7 mouse cellular contexts compared by ENCODE assay signal in the genomic region with DNA sequence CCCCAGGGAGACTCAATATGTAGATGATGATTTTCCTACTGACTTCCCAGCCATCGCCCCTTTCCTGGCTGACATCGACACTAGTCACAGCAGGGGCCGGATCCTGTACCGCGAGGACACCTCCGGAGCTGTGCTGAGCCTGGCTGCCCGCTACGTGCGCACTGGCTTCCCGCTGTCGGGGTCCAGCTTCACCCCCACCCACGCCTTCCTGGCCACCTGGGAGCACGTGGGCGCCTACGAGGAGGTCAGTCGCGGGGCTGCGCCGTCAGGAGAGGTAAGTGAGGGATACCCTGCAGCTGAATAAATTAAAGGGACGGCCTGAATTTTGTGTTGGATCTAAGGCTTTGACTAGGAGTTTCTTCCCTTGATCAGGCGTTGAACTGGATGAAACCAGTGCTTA. TPM values are rescaled to one million over a fixed set of nuclear protein-coding genes. Genes with fewer than 3 reads are reported as not detected.
DNase-seq lines count a peak whose midpoint lies in the region; ATAC-seq and TF ChIP-seq lines count a peak whose summit lies in the region.

No protein-coding gene starts in this region.

- no peak overlapping the region for H3K27ac ChIP-seq in bone marrow macrophage, adult 2 months (ENCODE audit: insufficient read depth, low read depth, low read length)
- no peak overlapping the region for H3K27ac ChIP-seq in hindbrain, embryonic 11.5 days (ENCODE audit: low read depth, low read length)
- no peak overlapping the region for H3K27ac ChIP-seq in liver, postnatal 0 days (ENCODE audit: low read depth)

- peak overlapping the region; percentile 15; the same call in 1 of the 2 replicates for H3K4me3 ChIP-seq in bone marrow macrophage, adult 2 months (ENCODE audit: insufficient read depth, low read length)
- H3K4me3 ChIP-seq in hindbrain, embryonic 11.5 days (ENCODE audit: low read depth, low read length), result peak overlapping the region; percentile 49
- peak overlapping the region; percentile 57 for H3K4me3 ChIP-seq in liver, postnatal 0 days (ENCODE audit: low read depth, low read length)

- peaks cover 8% of the 10 kb centered on the region for H3K4me1 ChIP-seq in bone marrow macrophage, adult 2 months (ENCODE audit: control insufficient read depth, insufficient read depth, low read length)
- peaks cover 10% of the 10 kb centered on the region for H3K4me1 ChIP-seq in hindbrain, embryonic 11.5 days (replicated peaks; ENCODE audit: control insufficient read depth, insufficient read depth, low read length)
- peaks cover 20% of the 10 kb centered on the region for H3K4me1 ChIP-seq in liver, postnatal 0 days (ENCODE audit: insufficient read depth)

- H3K27me3 ChIP-seq in hindbrain, embryonic 11.5 days (ENCODE audit: control insufficient read depth, insufficient read depth, low read length), result peaks cover 12% of the 10 kb centered on the region
- peaks cover 4% of the 10 kb centered on the region; the same call in 1 of the 2 replicates for H3K27me3 ChIP-seq in liver, postnatal 0 days (ENCODE audit: insufficient read depth, low read length)

- 3% methylated on average over 21 of the region's 21 CpGs for WGBS in hindbrain, embryonic 11.5 days
- 13% methylated on average over 21 of the region's 21 CpGs for WGBS in liver, postnatal 0 days (ENCODE audit: insufficient replicate concordance)

- no peak overlapping the region; the same call in 1 of the 2 replicates for H3K9ac ChIP-seq in hindbrain, embryonic 11.5 days (ENCODE audit: low read depth, low read length)
- 0 out of 2 replicates have a peak overlapping the region, but pooled peaks have one; percentile 44 for H3K9ac ChIP-seq in liver, postnatal 0 days (replicated peaks)

- TF ChIP-seq POLR2A in bone marrow macrophage, adult 2 months (IDR thresholded peaks at IDR 0.05; ENCODE audit: borderline replicate concordance, low read depth, low read length), result no peak

- TF ChIP-seq CTCF in bone marrow macrophage, adult 2 months (IDR thresholded peaks at IDR 0.05; ENCODE audit: low read depth, low read length), result no peak
- TF ChIP-seq CTCF in liver, postnatal 0 days (IDR thresholded peaks at IDR 0.05; ENCODE audit: low read depth), result no peak

- ATAC-seq in hindbrain, embryonic 11.5 days (ENCODE audit: low FRiP score), result 0 out of 2 replicates have a peak, but pooled peaks have one; percentile 13
- ATAC-seq in liver, postnatal 0 days, result no peak
- ATAC-seq in monocyte, adult 5-6 weeks (replicated peaks; ENCODE audit: insufficient number of reproducible peaks, low FRiP score, low TSS enrichment, poor library complexity, severe bottlenecking), result no peak

- H3K9me3 ChIP-seq in hindbrain, embryonic 11.5 days (ENCODE audit: control insufficient read depth, low read length), result no peaks in the 10 kb centered on the region
- H3K9me3 ChIP-seq in liver, postnatal 0 days (ENCODE audit: low read length), result no peaks in the 10 kb centered on the region

- no peaks in the 10 kb centered on the region for H3K36me3 ChIP-seq in hindbrain, embryonic 11.5 days (ENCODE audit: control insufficient read depth, insufficient read depth, low read length)
- H3K36me3 ChIP-seq in liver, postnatal 0 days (replicated peaks; ENCODE audit: insufficient read depth, low read length), result no peaks in the 10 kb centered on the region

- no peak for TF ChIP-seq EP300 in liver, postnatal 0 days (IDR thresholded peaks at IDR 0.05; ENCODE audit: low read depth)

- peak overlapping the region; percentile 88 for H3K4me2 ChIP-seq in hindbrain, embryonic 11.5 days (replicated peaks; ENCODE audit: low read depth, low read length)
- peak overlapping the region; percentile 89 for H3K4me2 ChIP-seq in liver, postnatal 0 days (ENCODE audit: low read depth, low read length)

- DNase-seq in ES-CJ7 (ENCODE audit: low read depth, low spot score), result peak; percentile 61
- DNase-seq in hindbrain, embryonic 11.5 days (ENCODE audit: low spot score), result peak; percentile 37
- no peak for DNase-seq in liver, postnatal 0 days
- no peak for DNase-seq in right cerebral cortex, adult 2 months (ENCODE audit: low spot score in 2 of 2)
- DNase-seq in ovary, postnatal 36 days (ENCODE audit: low spot score), result no peak

RNA-seq across cellular contexts. Expression of a gene that starts 1.2 kb away (rescaled TPM):
- polyA plus RNA-seq in bone marrow macrophage, adult 2 months (2012; ENCODE audit: insufficient read depth, insufficient read length, missing spikeins), result 1.0 and 1.5 TPM in 2 replicates
- polyA plus RNA-seq in hindbrain, embryonic 11.5 days (2014; fragmentation: Nextera tagmentation; extraction: Ambion mirVana), result 32.9 and 34.6 TPM in 2 replicates
- 4.9 and 5.9 TPM in 2 replicates for polyA plus RNA-seq in liver, postnatal 0 days (2015; fragmentation: Nextera tagmentation; extraction: Ambion mirVana)
- total RNA-seq in monocyte, adult 5-6 weeks (2017), result 0.95 to 5.1 TPM (median 3.5 TPM) in 3 replicates

Comparison
In these comparisons a context has a peak if more than half of its experiments do, and no peak if none do; other contexts are left out.
1. DNase-seq: peak in ES-CJ7 (single experiment) and hindbrain, embryonic 11.5 days (single experiment); none in liver, postnatal 0 days (single experiment), right cerebral cortex, adult 2 months (0 of 2) and ovary, postnatal 36 days (single experiment).
2. Peak in every context shown above with its lines, with median percentiles within 50 percentile points of each other: H3K4me3 ChIP-seq.